Mouse (Mus musculus) erythroid progenitor cell, adult 5-6 weeks (primary cell): ENCODE data around the gene Xrra1. TPM values are rescaled to one million over a fixed set of nuclear protein-coding genes. Genes with fewer than 3 reads are reported as not detected.

Experiments used
- ATAC-seq: replicated peaks from 2 replicates; pipeline ENCODE4 v1.8.0; 2016; ENCODE audit warnings: moderate number of reproducible peaks, mild to moderate bottlenecking, moderate TSS enrichment, inconsistent platforms; ENCODE audit not compliant: poor library complexity, low FRiP score, severe bottlenecking
- total RNA-seq, 2 experiments: library from RNA; stranded (forward) in 1 of 2; stranded (reverse) in 1 of 2; fragments of 150-400 nt in 1 of 2; fragments of 186-747, 209-891 nt in 1 of 2; gene quantifications; 2 replicates each; pipeline versions ENCODE4 v1.2.3 to v1.2.4; 2015 to 2017; ENCODE audit warnings: low replicate concordance in 2 of 2

Xrra1 gene
- total RNA-seq, 2 experiments from 2014 or later, result not detected

DNA sequence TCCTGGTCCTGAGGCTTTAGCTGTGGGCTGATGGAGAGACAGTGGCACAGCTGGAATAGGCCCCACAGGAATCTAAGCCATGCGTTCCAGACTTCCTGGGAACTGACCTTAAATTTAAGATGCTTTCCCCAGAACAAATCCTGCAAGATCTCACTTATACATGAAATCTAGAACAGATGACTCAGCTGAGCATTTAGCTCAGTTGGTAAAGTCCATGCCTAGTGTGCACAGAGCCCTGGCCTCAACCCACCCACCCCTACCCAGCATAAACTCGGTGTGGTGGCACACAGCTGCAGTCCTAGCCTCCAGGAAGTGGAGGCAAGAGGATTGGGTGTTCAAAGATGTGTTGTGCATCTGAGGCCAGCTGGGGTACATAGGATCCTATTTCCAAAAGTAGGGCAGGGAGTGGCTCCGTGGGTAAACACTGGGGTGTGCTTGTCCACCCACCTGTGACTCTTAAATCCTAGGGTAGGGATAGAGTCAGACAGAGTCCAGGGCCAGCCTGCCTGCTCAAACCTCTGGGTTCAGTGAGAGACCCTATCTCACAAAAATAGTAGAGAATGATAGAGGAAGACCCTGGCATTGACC lies 31.3 kb downstream of the Xrra1 start:
- no peak for ATAC-seq

DNA sequence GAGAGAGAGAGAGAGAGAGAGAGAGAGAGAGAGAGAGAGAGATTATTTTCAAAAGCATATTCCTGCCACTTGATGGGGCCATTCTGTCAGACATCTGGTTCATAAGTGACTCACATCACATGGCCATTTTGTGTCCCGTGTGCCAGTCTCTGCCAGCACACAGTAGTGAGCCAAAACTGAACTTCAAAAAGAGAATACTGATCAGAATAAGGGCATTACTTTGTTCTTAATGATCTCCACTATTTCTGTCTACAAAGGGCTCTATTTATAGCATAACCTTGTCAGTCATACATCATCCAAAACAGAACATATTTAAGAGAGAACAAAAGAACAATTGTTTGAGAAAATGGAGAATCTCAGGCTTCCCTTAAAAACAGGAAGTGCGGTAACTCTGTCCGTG lies 32.6 kb downstream of the Xrra1 start:
- no peak for ATAC-seq

DNA sequence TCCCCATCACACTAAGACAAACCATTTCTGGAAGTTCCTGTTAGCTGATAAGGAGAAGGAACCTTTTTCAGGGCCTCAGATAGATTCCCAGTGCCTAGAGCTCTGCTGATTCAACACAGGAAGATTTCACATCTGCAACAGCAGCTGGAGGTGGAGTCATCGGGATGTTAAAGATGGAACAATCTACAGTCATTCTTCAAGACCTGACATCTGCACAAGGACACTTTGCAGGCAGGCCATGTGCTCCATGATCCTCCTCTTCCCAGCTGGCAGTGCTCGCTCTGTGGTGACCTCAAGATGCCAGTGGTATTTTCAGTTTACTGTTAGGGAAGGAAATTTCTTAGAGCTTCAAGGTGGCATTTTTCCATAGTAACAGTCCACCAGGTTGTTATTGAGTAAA lies 33.4 kb downstream of the Xrra1 start:
- no peak for ATAC-seq

DNA sequence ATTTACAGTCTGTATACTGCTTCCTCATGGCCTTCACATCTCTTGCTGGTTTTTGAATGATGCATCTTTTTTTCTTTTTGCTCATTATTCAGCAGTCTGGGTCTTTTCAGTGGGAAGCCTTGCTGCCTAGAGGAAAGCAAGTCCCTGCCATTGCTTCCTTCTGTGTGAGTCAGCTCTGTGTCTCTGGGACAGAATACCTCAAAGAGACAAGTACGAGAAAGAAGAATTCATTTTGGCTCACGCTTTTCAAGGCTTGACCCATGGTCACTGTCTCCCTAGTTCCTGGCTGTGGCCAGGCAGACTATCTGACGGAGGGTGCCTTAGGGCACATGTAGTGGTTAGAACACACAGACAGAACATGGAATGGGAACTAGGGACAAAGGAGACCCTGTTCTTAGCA lies 35.1 kb downstream of the Xrra1 start:
- no peak for ATAC-seq

DNA sequence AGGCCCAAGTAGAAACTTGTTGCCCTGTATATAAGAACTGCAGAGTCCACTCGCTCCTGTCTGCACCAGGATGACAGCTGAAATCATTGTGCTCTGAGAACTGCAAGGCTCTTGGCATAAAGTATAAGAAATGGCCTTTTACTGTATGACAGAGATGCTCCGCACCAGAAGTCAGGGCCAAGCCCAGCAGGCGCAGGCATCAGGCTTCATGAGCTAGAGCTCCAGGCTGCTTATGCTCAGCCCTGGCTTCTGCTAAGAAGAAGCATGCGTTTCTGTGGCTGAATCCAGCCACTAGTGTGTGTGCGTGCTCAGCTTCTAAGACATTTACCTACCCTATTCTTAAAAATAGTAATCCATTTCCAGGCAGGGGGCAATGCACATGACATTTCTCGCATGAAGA lies 35.6 kb downstream of the Xrra1 start:
- ATAC-seq, result no peak

DNA sequence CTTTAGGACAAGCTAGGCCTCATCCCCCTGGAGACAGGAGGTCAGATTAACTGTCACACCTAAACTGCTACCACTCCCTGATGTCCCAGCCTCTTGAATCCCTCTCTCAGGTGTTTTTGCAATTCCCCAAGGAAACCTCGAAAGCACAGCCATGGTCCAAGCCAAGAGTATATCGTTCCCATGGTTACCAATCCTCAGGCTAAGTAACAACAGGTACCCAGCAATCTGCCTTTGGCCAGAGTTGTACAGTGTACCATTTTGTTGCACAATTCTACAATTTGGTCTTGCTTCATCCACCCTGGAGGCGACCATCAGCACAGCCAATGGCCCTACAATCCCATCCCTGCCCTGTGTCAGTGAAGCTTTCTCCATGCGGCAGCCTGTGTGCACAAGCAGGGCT lies 38.0 kb downstream of the Xrra1 start:
- ATAC-seq, result no peak

DNA sequence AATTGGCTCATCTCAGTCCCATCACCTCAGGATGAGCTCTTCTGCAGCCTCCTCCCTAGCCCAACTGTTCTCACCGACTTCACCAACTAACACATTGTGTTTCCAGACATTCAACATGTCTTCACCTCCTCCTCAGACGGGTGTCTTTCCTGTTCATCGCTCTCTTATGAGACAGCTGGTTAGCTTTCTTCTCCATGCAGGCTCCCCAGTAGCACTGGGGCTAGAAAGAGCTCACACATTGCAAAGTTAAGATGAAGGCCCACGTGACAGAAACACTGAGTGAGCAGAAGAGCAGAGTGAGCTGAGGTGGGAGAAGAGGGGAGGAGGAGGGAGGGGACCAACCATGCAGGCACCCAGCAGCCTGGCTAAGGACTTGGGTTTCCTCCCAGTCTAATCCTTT lies 43.3 kb downstream of the Xrra1 start:
- no peak for ATAC-seq

DNA sequence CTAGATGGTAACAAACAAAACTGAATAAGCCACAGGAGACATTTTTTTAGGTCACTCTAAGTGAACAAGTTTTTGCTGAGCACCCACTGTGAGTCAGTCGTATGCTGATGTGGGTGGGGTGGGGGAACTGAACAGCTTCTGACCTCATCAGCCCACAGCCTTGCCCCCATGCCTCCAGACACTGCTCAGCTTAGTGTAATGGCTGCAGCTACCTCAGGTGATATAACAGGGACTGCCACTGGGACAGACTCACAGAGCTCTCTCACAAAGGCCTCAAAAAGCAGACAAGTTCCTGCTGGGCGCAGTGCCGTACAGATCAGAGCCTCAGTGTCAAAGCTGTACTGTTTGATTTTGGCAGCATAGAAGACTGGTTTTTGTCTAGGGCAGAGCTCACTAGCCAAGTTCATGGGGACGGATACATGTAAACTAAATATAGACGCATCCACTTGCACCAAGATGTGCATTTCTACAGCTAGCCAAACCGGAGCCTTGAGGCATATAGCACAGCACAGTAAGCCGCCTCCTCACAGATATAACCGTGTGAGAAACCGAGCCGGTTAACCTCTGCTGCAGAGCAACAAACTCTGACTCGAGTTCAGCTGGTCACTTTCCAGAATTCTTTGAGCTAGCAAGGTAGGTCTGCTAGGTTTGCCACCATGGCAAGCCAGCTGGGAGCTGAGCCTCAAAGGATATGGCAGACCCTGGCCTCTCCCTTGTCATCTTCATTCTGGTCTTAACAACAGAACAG lies 44.2 kb downstream of the Xrra1 start:
- ATAC-seq, result no peak

DNA sequence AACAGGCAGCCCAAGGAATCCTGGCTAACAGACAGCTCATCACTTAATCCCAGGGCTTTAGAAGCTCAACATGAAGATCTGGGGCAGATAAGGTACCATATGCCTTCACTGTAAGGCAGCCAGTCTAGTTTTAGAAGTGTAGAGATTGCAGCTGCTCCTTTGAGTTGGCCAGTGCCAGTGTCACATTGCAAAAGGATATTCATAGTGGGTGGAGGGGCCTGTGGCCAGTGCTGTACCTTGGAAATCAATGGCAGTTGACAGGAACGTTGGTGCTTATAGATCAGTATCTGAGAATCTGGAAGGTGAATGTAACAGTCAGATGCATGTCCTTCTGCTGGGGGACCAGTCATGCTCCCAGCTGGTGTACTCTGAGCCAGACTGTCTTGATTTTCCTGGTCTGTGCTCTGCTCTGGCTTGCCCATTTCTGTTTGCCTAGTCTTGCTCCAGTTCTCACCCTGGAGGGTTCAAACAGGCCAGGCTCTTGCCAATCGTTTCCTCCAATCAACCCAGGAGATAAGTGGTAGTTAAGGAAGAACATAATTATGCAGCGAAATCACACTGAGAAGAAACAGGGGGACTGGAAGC lies 45.6 kb downstream of the Xrra1 start:
- ATAC-seq, result no peak

DNA sequence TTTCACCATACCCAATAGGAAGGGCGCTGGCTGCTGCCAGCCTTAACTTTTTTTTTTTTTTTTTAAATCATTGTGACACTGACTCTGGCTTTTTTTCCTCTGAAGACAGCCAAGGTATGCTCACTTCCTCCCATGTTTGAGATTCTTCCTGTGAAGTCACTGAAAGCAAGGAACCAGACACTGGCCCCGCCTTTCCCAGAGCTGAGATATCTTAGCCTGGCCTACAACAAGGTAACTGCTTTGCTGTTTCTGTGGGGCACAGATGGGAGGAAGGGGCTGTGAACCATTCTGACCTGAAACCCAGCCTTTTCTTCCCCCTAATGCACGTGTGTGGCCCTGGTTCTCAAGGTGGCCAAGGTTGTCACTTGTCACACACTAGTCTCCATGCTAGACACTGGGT lies 47.4 kb downstream of the Xrra1 start:
- ATAC-seq, result no peak

DNA sequence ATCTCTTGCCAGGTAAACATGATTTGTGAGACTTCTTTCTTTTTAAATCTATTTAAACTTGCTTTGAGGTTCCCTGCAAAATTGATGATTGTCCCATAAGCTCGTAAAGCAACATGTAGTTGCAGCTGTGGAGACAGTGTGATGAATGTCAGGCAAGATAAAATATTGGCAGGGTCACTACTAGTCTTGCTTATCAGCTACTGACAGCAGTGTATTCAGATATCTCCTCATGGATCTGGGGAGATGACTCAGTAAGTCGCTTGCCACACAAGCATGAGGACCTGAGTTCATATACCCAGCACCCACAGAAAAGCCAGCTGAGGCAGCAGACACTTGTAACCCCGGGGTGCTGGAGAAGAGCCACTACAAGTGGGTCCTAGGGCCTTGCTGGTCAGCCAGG lies 48.5 kb downstream of the Xrra1 start:
- ATAC-seq, result no peak

DNA sequence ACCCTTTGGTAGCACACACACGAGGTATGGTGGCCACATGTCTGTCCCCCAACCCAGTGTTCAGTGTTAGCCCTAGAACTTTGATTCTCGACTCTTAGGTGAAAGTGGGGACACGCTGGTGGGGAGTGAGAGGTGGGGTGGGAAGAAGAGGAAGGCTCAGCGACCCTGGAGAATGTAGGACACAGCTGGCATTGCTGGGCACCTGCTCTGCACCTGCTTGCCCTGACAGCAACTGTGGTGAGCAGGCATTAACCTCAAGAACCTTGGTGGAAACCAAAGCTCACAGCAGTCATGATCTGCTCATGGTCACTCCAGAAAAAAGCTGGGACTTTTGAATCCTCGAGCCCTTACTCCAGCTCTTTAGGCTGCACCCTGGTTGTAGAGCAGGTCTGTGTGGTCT lies 52.1 kb downstream of the Xrra1 start:
- ATAC-seq, result no peak

DNA sequence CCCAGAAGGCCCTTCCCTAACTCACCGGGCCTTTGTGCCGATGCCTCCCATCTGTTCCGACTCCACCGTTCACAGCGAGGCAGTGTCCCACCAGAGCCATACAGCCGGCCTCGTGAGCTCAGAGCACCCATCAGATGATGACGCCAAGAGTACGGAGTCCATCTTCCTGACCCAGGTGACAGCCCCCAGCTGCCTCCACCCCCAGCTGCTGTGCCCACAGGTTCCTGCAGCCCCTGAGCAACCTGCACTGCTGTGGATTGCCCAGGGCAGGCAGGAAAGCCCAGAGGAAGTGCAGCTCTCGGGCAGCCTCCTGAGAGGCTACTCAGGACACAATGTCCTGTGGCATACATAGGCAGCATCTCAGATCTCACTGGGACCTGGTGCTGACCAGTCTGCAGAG lies 55.4 kb downstream of the Xrra1 start:
- ATAC-seq, result 0 out of 2 replicates have a peak, but pooled peaks have one; percentile 18

DNA sequence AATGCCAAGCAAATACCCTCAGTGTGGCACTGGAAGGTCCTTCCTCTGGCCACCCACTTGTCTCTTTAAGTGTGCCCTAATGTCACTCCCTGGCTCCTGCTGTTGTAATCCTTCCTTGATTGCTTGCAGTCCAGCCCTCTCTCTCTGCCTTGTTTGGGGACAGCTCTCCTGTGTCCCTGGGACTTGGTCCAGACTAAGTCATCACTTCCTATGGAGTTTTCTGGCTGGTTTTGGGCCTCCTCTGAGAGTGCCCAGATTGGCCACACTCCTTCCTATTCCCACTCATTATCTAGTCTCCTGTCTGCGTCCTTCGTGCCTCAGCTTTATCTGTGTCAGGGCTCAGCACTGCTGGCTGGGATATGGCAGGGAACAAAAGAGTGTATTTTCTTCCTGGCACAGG lies 56.6 kb downstream of the Xrra1 start:
- no peak for ATAC-seq

DNA sequence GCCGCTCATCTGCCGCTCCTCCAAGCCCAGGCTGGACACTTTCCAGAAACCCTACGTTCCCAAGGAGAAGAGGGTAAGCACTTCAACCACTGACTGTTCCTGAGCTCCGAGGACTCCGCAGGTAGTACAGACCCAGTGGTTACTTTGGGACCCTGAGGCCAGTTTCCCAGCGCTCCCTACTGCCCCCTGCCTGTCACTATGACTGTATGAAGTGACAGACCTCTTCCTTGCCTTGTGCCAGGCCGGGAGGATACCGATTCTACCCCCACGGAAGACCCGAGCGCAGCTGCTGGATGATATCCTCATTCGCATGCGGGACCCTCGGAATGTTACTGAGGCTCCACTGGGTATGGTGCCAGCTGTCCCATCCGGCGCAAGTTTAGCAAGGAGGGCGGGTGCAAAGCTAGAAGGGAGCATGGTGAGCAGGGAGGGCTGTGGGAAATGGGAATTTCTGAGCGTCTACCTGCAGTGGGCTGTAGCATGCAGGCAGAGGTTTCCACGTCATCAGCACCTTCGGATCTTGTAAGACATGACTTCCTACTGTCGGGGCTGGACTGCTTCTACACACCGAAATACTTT lies 57.9 kb downstream of the Xrra1 start:
- no peak for ATAC-seq

DNA sequence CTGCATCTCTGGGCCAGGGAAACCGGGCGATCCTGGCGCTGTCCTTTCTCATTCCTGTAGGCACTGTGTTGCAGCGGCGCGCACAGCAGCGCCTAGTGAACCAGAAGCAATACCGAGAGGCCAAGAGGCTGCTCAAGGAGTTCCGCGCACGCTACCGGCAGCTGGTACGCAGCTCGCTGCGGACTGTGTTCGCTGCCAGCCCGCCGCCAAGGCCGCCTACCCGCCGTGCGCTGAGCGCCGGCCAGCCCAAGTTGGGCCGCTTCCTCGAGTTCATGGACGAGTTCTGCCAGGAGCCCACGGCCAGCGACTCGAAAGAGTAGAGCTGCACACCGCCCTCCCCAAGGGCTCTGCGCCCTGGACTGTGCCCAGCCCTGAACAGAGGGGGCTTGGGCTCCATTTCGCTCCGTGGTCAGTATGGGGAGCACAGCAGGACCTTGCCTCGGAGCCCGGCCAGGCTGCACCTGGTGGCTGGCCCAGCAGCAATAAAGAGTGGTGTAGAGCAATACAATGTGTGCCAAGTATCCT lies 58.5 kb downstream of the Xrra1 start:
- ATAC-seq, result no peak

DNA sequence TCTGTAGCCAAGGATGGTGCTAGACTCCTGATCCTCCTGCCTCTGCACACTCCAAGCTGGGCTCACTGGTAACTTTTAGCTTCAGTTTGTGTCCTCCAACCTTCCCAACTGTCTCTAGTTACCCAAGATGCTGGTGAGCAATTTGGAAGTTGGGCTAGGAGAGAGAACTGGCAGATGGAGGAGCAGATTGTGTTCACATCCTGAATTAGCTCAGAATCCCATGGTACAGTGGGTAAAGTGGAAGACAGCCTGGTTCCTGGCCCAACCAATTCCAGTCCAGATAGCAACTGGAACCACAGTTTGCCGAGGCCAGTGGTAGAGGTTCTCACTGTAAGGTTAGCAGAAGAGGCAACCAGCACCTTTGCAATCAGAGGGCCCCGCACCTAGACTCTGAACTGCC lies 60.2 kb downstream of the Xrra1 start:
- no peak for ATAC-seq

DNA sequence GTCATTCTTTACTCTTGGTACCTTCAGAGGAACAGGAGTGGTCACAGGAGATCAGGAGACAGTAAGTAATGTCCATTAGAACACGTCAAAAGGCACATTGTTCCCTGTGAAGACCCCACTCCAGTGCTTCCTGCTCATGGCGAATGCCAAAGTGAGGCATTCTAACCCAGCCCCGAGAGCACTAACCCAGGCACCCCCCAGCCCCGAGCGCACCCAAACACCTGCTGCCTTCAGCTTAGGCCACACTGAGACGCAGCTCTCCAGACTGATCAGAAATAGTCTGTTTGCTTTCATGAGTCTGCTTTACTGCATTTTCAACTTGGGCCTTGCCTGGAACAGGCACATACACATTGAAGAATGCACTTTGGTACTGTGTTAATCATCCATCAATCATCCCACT lies 61.1 kb downstream of the Xrra1 start:
- ATAC-seq, result no peak

DNA sequence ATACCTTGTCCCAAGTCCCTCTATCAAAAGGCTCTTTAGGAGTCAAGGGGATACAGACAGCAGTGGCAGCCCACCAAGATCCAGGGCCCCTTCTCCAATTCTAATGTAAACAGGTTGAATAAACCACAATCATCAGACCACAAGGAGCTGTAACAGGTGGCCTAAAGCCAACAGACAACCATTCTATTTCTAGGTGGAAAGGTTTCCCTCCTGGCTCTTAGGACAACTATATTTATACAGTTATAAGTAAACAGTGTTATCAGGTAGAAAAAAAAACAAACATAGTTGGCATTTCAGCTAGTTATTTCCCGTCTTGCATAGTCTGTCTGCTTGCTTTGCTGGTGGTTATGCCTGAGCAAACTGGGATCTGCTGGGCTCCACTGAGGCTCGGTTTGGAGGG lies 61.5 kb downstream of the Xrra1 start:
- ATAC-seq, result no peak

DNA sequence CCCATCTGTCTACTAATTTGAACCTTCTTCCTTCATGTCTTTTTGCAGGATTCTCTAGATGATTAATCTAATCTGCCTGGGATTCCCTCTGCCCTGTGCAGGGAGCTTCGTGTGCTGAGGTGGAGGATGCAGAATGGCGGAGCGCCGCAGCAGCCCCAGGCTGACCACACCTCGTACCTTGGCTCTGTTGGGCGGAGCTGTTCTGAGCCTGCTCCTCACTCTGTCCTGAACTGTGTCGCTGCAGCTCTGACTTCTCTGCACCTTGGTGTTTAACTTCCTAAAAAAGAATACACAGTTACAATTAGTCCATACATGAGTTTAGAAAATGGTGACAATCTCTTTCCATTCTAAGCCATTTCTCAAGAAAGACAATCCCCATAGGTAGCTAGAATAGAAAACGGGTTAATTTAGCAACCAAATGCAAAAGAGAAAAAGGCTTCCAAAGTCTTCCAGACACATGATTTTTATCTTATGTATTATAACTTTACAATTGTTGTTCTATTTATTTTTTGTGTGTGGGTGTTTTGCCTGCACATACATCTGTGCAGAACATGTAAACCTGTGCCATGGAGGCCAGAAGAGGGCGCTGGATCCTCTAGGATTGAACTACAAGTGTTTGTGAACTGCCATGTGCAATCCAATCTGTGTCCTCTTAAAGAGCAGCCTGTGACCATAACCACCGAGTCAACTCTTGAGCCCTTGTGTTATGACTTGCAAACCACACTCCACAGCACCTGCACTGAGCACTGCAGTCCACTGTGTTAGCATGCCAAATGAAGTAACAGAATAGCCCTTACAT lies 68.2 kb downstream of the Xrra1 start:
- ATAC-seq, result no peak
